Mouse (Mus musculus): Measurements from ENCODE around the gene Gigyf1.

The Gigyf1 gene

GRCm38 (mm10) chr5:137535318-137535717 is 17.0 kb downstream of the Gigyf1 start:
- DNase-seq, result no peak

GRCm38 (mm10) chr5:137537461-137537860 is 19.1 kb downstream of the Gigyf1 start:
- DNase-seq, result no peak

GRCm38 (mm10) chr5:137539291-137539801 is 21.0 kb downstream of the Gigyf1 start:
- peak; percentile 50 for DNase-seq

- DNase-seq, result no peak
Observed at GRCm38 (mm10) chr5:137540991-137541390, 22.6 kb downstream of the Gigyf1 start.

- DNase-seq, result no peak
Observed at GRCm38 (mm10) chr5:137541768-137542540, 23.6 kb downstream of the Gigyf1 start.

- DNase-seq, result no peak
Observed at GRCm38 (mm10) chr5:137544926-137545325, 26.6 kb downstream of the Gigyf1 start.

- no peak for DNase-seq
Observed at GRCm38 (mm10) chr5:137545596-137545995, 27.2 kb downstream of the Gigyf1 start.

- DNase-seq, result no peak
Observed at GRCm38 (mm10) chr5:137549840-137550239, 31.5 kb downstream of the Gigyf1 start.

GRCm38 (mm10) chr5:137551119-137551518 is 32.8 kb downstream of the Gigyf1 start:
- DNase-seq, result no peak

- no peak for DNase-seq
Observed at GRCm38 (mm10) chr5:137553000-137553399, 34.7 kb downstream of the Gigyf1 start.

GRCm38 (mm10) chr5:137553411-137553837 is 35.1 kb downstream of the Gigyf1 start, which contains the start of gene Actl6b:
Actl6b (plus strand) TSS chr5:137553517.
- peak; percentile 93 for DNase-seq

- DNase-seq, result no peak
Observed at GRCm38 (mm10) chr5:137553898-137554297, 35.5 kb downstream of the Gigyf1 start.

- no peak for DNase-seq
Observed at GRCm38 (mm10) chr5:137561556-137561955, 43.2 kb downstream of the Gigyf1 start.

- DNase-seq, result no peak
Observed at GRCm38 (mm10) chr5:137562965-137563364, 44.6 kb downstream of the Gigyf1 start.

- DNase-seq, result no peak
Observed at GRCm38 (mm10) chr5:137565744-137566143, 47.4 kb downstream of the Gigyf1 start.

GRCm38 (mm10) chr5:137566416-137566815 is 48.1 kb downstream of the Gigyf1 start:
- no peak for DNase-seq

GRCm38 (mm10) chr5:137568223-137568798 is 50.0 kb downstream of the Gigyf1 start:
- no peak for DNase-seq

- no peak for DNase-seq
Observed at GRCm38 (mm10) chr5:137569031-137569430, 50.7 kb downstream of the Gigyf1 start.

- no peak for DNase-seq
Observed at GRCm38 (mm10) chr5:137569665-137570064, 51.3 kb downstream of the Gigyf1 start, which contains the start of gene Tfr2. Tfr2 (plus strand) TSS chr5:137569840.

GRCm38 (mm10) chr5:137570181-137570580 is 51.8 kb downstream of the Gigyf1 start:
- DNase-seq, result no peak

GRCm38 (mm10) chr5:137570691-137571586 is 52.6 kb downstream of the Gigyf1 start:
- DNase-seq, result no peak

GRCm38 (mm10) chr5:137574470-137574901 is 56.1 kb downstream of the Gigyf1 start:
- peak; percentile 45 for DNase-seq

All from right cerebral cortex, postnatal 14 days (tissue).